Mouse (Mus musculus) G1E-ER4 (cell line): Measurements from ENCODE around the gene Fam71f2. TPM values are rescaled to one million over a fixed set of nuclear protein-coding genes. Genes with fewer than 3 reads are reported as not detected.

Experiments used
- GATA1 ChIP-seq: IDR thresholded peaks from one replicate; pipeline ENCODE4 v1.8.0; 2012; ENCODE audit warnings: low read length, inconsistent platforms
- polyA plus RNA-seq: library from polyadenylated mRNA; stranded (reverse); fragments of >175 nt; gene quantifications from 2 replicates; pipeline ENCODE4 v1.2.3, GENCODE M21; 2012

Fam71f2 gene
- polyA plus RNA-seq, 1 experiment, result 0.10 TPM

DNA sequence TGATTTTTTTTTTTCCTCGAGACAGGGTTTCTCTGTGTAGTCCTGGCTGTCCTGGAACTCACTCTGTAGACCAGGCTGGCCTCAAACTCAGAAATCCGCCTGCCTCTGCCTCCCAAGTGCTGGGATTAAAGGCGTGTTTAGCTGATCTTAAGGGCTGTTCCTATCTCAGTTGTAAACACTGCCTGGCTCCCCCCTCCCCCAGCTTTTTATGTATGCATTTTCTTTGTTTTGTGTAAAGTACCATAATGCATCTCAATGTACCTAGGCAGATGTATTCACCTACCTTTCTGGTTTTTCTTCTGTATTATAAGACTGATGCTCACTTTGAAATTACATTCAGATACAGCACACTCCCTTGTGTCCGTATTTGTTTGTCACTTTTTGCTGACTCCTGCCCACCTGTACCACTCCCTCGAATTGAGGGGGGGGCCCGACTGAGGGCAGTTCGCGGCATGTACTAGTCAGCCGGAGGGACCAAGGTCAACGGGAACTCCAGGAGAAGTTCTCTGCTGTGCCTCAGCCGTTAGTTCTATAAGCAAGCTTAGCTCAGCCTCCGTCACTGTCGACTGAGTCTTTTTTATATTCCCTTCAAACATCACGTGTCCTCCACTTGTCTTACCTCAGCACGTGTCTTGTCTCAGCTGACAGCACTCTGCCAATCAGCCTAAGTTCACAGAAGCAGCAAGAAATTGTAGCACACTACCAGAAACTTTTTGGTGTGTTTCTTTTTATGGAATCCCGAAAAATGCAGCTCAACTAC, 29.6 kb downstream of the Fam71f2 start:
- no peak for TF ChIP-seq GATA1

DNA sequence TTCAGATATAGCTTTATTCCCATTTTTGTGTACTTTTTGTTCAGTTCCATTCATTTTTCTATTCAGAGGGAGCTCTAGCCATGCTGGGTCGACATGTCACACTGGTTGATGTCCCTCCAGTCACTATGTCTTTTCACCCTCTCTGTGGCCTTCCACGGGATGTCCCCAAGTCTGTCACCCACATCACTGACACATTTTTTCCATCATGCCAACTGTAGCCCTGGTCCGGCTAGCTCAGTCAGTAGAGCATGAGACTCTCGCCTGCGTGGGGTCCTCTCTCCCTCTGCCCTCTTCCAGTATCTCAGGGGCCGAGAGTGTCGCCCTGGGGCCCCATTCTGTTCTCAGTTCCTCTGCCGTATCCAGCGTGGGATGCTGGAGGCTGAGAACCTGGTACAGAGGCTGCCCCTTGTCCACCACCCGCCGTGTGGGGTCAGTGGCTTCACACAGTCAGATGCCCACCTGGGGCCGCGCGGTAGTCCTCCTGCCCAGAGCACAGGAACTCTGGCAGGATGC, 34.4 kb downstream of the Fam71f2 start:
- TF ChIP-seq GATA1, result no peak

DNA sequence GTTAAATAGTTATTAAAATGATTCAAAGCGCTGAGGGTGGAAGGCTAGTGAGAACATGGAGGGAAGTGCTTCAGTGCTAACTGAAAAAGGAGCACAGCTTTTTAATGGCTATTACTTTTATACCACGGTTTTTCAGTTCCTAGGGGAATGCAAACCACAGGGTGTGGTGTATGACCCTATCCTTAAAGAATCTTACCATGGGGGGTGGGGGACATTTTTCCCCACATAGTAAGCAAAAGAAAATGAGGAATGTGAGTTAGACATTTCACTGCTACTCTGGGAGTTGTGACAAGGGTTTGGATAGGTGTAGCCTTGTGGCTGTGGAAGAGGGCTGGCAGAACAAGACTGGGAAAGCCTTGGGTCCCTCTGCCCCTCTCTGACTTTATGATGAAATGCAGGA, 37.9 kb downstream of the Fam71f2 start:
- TF ChIP-seq GATA1, result no peak

DNA sequence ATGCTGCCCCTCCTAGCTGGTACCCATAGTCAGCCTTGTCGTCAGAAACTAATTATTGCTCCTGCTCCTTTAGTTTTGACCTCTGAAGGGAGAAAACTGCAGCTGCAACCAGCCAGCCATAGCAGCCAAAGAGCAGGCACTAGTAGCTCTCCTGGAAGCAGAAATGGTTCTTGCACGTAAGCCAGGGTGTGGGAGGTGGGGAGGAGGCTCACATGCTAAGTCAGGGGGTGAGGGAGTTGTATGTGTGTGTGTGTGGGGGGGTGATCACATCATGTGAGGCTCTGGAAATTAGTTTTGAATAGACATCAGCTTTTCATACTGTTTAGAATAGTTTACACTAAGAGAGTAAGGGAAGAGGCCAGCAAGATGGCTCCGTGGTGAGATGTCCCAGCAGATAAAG, 38.5 kb downstream of the Fam71f2 start:
- no peak for TF ChIP-seq GATA1

DNA sequence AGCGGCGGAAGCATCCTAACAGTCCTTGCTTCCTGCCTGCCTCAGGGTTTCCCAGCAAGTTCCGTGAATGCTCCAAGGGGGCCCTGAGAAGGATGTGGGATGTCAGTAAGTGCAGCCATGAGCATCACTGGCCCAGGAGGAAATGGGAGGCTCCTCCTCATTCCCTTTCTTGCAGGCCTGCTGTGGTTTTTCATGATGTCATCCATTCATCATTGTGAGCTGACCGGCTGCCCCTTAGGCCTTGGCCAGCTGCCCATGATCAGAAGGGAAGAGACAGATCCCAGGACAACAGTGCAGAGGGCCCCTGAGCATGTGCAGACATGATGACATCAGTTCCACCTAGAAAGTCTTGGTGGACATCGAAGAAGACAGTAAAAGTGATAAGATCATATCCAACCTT, 39.5 kb downstream of the Fam71f2 start, which contains the start of gene Fam71f1:
Gene Fam71f1, plus strand, starts transcription at position 262 of the 400 bp plus-strand sequence.
- TF ChIP-seq GATA1, result no peak

DNA sequence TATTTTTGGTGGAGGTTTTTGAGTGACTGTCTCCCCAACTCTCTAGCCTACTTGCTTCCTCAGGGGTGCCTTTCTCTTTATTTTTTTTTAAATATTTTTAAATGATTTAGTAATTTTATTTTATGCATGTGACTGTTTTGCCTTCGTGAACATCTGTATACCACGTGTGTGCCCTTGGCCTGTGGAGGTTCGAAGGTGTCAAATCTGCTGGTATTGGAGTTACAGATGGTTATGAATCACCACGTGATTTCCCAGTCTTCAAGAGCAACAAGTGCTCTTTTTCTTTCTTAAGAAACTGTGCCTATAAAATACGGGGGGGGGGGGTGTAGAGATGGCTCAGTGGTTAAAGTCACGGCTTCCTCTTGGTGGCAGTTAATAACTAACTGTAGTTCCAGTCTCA, 42.2 kb downstream of the Fam71f2 start:
- TF ChIP-seq GATA1, result no peak

DNA sequence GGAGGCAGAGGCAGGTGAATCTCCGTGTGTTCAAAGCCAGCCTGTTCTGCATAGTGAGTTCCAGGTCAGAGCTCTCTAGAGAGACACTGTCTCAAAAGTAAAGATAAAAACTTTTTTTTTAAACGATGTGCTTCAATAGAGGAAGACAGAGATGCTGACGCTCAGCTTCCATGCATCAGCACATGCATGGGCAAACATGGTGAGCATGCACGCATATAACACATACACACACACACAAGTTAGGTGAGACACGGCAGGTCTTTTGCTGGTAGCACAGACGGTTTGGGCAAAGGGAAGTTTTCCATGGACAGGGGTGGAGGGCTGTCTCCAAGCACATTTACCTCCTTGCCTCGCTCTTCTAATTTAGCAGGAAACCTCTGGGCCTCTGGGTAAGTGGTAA, 42.8 kb downstream of the Fam71f2 start:
- no peak for TF ChIP-seq GATA1

DNA sequence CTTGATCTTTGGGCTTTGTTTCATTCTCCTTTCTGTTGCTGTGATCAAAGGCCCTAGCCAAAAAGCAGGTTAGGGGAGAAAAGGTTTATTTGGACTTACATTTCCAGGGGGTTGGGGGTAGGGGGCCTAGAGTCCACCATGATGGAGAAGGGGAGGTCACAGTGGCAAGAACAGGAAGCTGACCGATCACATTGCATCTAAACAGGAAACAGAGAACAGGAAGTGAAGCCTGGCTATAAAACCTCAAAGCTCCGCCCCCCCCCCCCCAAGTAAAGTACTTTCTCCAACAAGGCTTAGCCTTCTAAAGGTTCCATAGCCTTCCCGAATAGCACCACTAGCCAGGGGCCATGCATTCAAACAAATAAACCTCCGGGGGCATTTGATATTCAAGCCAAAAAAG, 43.3 kb downstream of the Fam71f2 start:
- no peak for TF ChIP-seq GATA1

DNA sequence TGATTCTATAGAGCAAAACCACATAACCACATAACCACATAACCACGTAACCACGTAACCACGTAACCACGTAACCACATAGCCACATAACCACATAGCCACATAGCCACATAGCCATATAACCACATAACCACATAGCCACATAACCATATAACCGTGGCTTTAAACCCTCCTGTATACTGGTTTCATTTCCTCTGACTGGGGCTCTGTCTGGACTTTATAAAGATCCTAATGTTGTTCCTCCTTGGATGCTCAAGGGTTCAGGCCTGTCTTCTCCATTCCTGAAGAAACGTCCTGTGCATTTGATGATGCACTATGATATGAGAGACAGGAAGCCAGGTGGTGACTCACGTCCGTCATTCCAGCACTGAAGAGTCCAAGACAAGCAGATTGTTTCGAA, 47.6 kb downstream of the Fam71f2 start:
- TF ChIP-seq GATA1, result no peak

DNA sequence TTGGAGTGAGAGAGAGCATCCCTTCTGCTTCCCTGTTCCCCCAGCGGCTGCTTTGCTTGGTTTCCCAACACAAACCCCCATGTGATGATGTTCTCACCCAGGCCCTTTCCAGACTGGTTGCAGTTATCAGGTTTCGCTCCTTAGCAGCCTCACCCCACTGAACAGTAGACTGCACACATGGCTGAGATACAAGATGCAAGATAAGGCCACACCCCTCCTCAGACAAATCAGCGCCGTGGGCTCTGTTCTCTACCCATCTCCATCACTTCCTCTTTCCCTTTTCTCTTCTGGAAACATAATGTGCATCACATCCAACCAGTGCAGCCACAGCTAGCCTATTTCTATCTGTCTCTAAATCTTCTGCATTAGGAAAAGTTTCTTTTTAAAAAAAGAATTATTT, 50.1 kb downstream of the Fam71f2 start:
- peak; percentile 82 for TF ChIP-seq GATA1

Other genes starting within 250 kb of the Fam71f2 start
- not detected in 2 replicates for gene Lep, start 219.4 kb upstream of the Fam71f2 start, polyA plus RNA-seq
- gene Rbm28, start 114.6 kb upstream of the Fam71f2 start, polyA plus RNA-seq, result 23.7 and 28.5 TPM in 2 replicates
- gene Prrt4, start 100.0 kb upstream of the Fam71f2 start, polyA plus RNA-seq, result 0.02 TPM in 2 replicates
- 69.1 and 81.7 TPM in 2 replicates for gene Impdh1, start 63.2 kb upstream of the Fam71f2 start, polyA plus RNA-seq
- 35.8 and 44.6 TPM in 2 replicates for gene Hilpda, start 7.1 kb upstream of the Fam71f2 start, polyA plus RNA-seq
- not detected in 2 replicates for gene Fam71f1, start 39.5 kb downstream of the Fam71f2 start, polyA plus RNA-seq
- gene Calu, start 68.5 kb downstream of the Fam71f2 start, polyA plus RNA-seq, result 11.3 and 11.7 TPM in 2 replicates
- gene Opn1sw, start 108.9 kb downstream of the Fam71f2 start, polyA plus RNA-seq, result not detected in 2 replicates
- not detected in 2 replicates for gene Ccdc136, start 116.7 kb downstream of the Fam71f2 start, polyA plus RNA-seq
- 0.14 and 0.15 TPM in 2 replicates for gene Flnc, start 153.7 kb downstream of the Fam71f2 start, polyA plus RNA-seq
- 242 and 326 TPM in 2 replicates for gene Atp6v1f, start 188.1 kb downstream of the Fam71f2 start, polyA plus RNA-seq
- not detected in 2 replicates for gene Atp6v1fnb, start 191.8 kb downstream of the Fam71f2 start, polyA plus RNA-seq
- 0.59 and 0.71 TPM in 2 replicates for gene Kcp, start 228.4 kb downstream of the Fam71f2 start, polyA plus RNA-seq
- 2.1 and 2.6 TPM in 2 replicates for gene Irf5, start 247.0 kb downstream of the Fam71f2 start, polyA plus RNA-seq